ENCODE assay signal across 8 mouse cellular contexts in the genomic region with DNA sequence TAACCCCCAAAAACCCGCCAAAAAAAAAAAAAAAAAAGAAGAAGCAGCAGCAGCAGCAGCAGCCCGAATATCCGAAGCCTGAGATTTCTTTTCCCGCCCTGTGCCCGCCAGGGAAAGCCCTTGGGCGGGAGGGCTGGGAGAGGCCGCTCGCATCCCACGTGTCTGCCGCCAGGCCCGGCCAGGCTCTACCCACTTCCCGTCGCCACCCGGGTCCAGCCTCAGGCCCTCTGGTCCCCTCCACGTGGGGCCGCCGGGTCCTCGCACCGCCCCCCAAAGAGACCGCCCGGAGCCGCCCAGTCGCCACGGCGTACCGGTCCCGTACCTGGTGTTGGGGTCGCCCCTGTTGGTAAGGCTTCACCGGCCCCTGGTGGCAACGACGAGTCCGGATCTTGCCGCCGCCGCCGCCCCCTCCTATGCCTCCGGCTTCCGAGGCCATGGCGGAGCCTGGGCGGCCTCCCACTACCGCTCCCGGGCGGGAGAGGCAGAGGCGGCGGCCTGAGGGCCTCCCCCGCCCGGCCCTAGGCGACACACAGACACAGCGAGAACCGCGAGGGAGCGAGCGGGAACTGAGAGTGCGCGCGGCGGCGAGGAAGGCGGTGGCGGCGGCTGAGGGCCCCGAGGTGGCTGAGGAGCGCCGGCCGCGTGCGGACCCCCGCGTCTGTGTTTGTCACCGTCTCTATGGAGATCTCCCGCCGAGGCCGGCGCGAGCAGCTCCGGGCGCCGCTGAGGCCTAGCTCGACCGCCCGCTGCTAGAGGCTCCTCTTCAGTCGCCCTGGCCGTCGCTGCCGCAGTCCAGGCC. TPM values are rescaled to one million over a fixed set of nuclear protein-coding genes. Genes with fewer than 3 reads are reported as not detected.
DNase-seq lines count a peak whose midpoint lies in the region; ATAC-seq lines count a peak whose summit lies in the region.

No protein-coding gene starts in this region.

- peak; percentile 76 for DNase-seq in cerebellum, adult 9-10 months
- no peak for DNase-seq in cerebellum, postnatal 36 days
- DNase-seq in embryonic facial prominence, embryonic 10.5 days (ENCODE audit: low spot score) = peak; percentile 79
- DNase-seq in gastrocnemius, postnatal 4 days (ENCODE audit: low spot score in 2 of 2) = peak; percentile 45 to 70
- DNase-seq in spleen, postnatal 10 days (ENCODE audit: low spot score in 2 of 2) = peak; percentile 77 to 79

- under 1% methylated on average over 81 of the region's 85 CpGs for WGBS in embryonic facial prominence, embryonic 10.5 days
- whole genome bisulfite sequencing in intestine, embryonic 15.5 days = under 1% methylated on average over 85 of the region's 85 CpGs
- under 1% methylated on average over 85 of the region's 85 CpGs for WGBS in limb, embryonic 15.5 days
- under 1% methylated on average over 83 of the region's 85 CpGs for WGBS in midbrain, embryonic 15.5 days

- H3K27me3 ChIP-seq in embryonic facial prominence, embryonic 10.5 days (replicated peaks; ENCODE audit: low read depth, poor library complexity, severe bottlenecking) = no peaks in the 10 kb centered on the region
- H3K27me3 ChIP-seq in intestine, embryonic 15.5 days (replicated peaks) = no peaks in the 10 kb centered on the region
- H3K27me3 ChIP-seq in limb, embryonic 15.5 days = no peaks in the 10 kb centered on the region
- H3K27me3 ChIP-seq in midbrain, embryonic 15.5 days (replicated peaks) = no peaks in the 10 kb centered on the region

- H3K36me3 ChIP-seq in embryonic facial prominence, embryonic 10.5 days (replicated peaks) = no peaks in the 10 kb centered on the region
- H3K36me3 ChIP-seq in intestine, embryonic 15.5 days = no peaks in the 10 kb centered on the region
- H3K36me3 ChIP-seq in limb, embryonic 15.5 days = no peaks in the 10 kb centered on the region
- no peaks in the 10 kb centered on the region for H3K36me3 ChIP-seq in midbrain, embryonic 15.5 days (replicated peaks)

- peaks cover 22% of the 10 kb centered on the region for H3K4me1 ChIP-seq in embryonic facial prominence, embryonic 10.5 days
- H3K4me1 ChIP-seq in intestine, embryonic 15.5 days (replicated peaks) = 0 out of 2 replicates have a peak, but pooled peaks cover 7% of the 10 kb centered on the region
- H3K4me1 ChIP-seq in limb, embryonic 15.5 days = peaks cover 11% of the 10 kb centered on the region
- peaks cover 22% of the 10 kb centered on the region for H3K4me1 ChIP-seq in midbrain, embryonic 15.5 days

- peak overlapping the region; percentile 99 for H3K4me3 ChIP-seq in embryonic facial prominence, embryonic 10.5 days
- peak overlapping the region; percentile 99 for H3K4me3 ChIP-seq in intestine, embryonic 15.5 days (replicated peaks)
- peak overlapping the region; percentile 100 for H3K4me3 ChIP-seq in limb, embryonic 15.5 days
- H3K4me3 ChIP-seq in midbrain, embryonic 15.5 days = peak overlapping the region; percentile 100

- H3K4me2 ChIP-seq in intestine, embryonic 15.5 days (replicated peaks) = peak overlapping the region; percentile 64
- H3K4me2 ChIP-seq in limb, embryonic 15.5 days = peak overlapping the region; percentile 70
- H3K4me2 ChIP-seq in midbrain, embryonic 15.5 days = peak overlapping the region; percentile 78

- H3K9ac ChIP-seq in intestine, embryonic 15.5 days = peak overlapping the region; percentile 97
- peak overlapping the region; percentile 93 for H3K9ac ChIP-seq in limb, embryonic 15.5 days
- H3K9ac ChIP-seq in midbrain, embryonic 15.5 days = peak overlapping the region; percentile 90

- H3K27ac ChIP-seq in embryonic facial prominence, embryonic 10.5 days (replicated peaks) = peak overlapping the region; percentile 96
- peak overlapping the region; percentile 98 for H3K27ac ChIP-seq in intestine, embryonic 15.5 days
- H3K27ac ChIP-seq in limb, embryonic 15.5 days = peak overlapping the region; percentile 97
- peak overlapping the region; percentile 94 for H3K27ac ChIP-seq in midbrain, embryonic 15.5 days

- ATAC-seq in intestine, embryonic 15.5 days = peak; percentile 84
- ATAC-seq in limb, embryonic 15.5 days (ENCODE audit: insufficient number of reproducible peaks, low FRiP score, low TSS enrichment, low read depth) = peak; percentile 82
- peak; percentile 87 for ATAC-seq in midbrain, embryonic 15.5 days (replicated peaks)

- H3K9me3 ChIP-seq in embryonic facial prominence, embryonic 10.5 days = no peaks in the 10 kb centered on the region
- H3K9me3 ChIP-seq in intestine, embryonic 15.5 days = no peaks in the 10 kb centered on the region
- H3K9me3 ChIP-seq in limb, embryonic 15.5 days = no peaks in the 10 kb centered on the region
- H3K9me3 ChIP-seq in midbrain, embryonic 15.5 days = no peaks in the 10 kb centered on the region

RNA-seq across cellular contexts. Expression of a gene that starts 0.5 kb away (rescaled TPM):
- 34.3 and 36.9 TPM in 2 replicates for polyA plus RNA-seq in embryonic facial prominence, embryonic 10.5 days (2016; fragmentation: Nextera tagmentation; extraction: Ambion mirVana)
- 10 to 100 TPM; 51.6 to 66.3 TPM for total RNA-seq in gastrocnemius, postnatal 4 days (2021)
- 20.3 and 21.4 TPM in 2 replicates for polyA plus RNA-seq in intestine, embryonic 15.5 days (2015; fragmentation: Nextera tagmentation; extraction: Ambion mirVana)
- 15.7 and 19.4 TPM in 2 replicates for polyA plus RNA-seq in limb, embryonic 15.5 days (2015; fragmentation: Nextera tagmentation; extraction: Ambion mirVana)
- 18.4 and 18.5 TPM in 2 replicates for polyA plus RNA-seq in midbrain, embryonic 15.5 days (2015; fragmentation: Nextera tagmentation; extraction: Ambion mirVana)

RNA-seq across cellular contexts. Expression of a gene that starts 57.9 kb away (rescaled TPM):
- 5.8 and 7.1 TPM in 2 replicates for polyA plus RNA-seq in embryonic facial prominence, embryonic 10.5 days (2016; fragmentation: Nextera tagmentation; extraction: Ambion mirVana)
- total RNA-seq in gastrocnemius, postnatal 4 days (2021) = 10 to 100 TPM; 45.3 to 48.2 TPM
- polyA plus RNA-seq in intestine, embryonic 15.5 days (2015; fragmentation: Nextera tagmentation; extraction: Ambion mirVana) = 9.4 and 9.9 TPM in 2 replicates
- polyA plus RNA-seq in limb, embryonic 15.5 days (2015; fragmentation: Nextera tagmentation; extraction: Ambion mirVana) = 10.6 and 13.6 TPM in 2 replicates
- 21.0 and 21.3 TPM in 2 replicates for polyA plus RNA-seq in midbrain, embryonic 15.5 days (2015; fragmentation: Nextera tagmentation; extraction: Ambion mirVana)

Comparison
In these comparisons a context has a peak if more than half of its experiments do, and no peak if none do; other contexts are left out.
1. DNase-seq: peak in cerebellum, adult 9-10 months (single experiment), embryonic facial prominence, embryonic 10.5 days (single experiment), gastrocnemius, postnatal 4 days (2 of 2) and spleen, postnatal 10 days (2 of 2); none in cerebellum, postnatal 36 days (0 of 2).
2. Peak in every context shown above with its lines, with median percentiles within 50 percentile points of each other: H3K27ac ChIP-seq, H3K4me3 ChIP-seq, ATAC-seq, H3K4me2 ChIP-seq and H3K9ac ChIP-seq.